Mouse (Mus musculus): ENCODE data around the gene Kdm5b. TPM values are rescaled to one million over a fixed set of nuclear protein-coding genes. Genes with fewer than 3 reads are reported as not detected.

Kdm5b gene
- total RNA-seq, 1 experiment: 127 TPM

DNA sequence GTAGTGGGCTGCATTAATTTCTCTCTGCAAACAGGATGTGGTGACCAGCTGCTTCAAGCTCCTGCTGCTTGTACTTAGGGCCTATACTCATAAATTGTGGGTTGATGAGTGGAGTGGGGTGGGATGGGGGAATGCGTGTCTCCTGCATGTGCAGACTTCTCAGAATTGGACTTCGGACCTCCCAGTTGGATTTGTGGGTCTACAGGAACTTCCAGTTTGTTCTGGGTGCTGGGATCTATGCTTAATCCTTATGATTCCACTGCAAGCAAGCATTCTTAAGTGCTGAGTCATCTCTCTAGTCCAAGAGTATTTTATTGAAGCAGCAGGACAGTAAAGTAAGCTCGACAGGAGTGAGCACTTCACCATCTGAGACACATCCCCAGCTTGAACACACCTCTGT lies 23.6 kb downstream of the Kdm5b start:
- H3K36me3 ChIP-seq (ENCODE audit: control insufficient read depth, insufficient read depth, low read length, poor library complexity, severe bottlenecking): peaks cover 7% of the 10 kb centered on the region
- no peak for DNase-seq (ENCODE audit: low read depth, low spot score)

DNA sequence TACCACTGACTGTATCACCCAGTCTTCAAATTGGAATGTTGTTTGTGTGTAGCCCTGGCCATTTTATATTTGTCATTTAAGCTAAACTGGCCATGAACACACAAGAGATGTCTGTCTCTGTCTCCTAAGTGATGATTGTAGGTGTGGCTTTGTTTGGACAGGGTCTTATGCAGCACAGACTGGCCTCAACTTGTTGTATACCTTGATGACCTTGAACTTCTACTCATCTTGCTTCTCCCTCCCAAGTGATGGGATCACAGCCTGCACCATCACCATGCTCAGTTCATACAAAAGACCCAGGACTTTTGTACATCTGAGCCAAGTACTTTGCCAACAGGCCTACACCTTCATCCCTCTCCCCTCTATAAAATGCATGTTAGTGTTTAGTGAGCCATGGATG lies 29.7 kb downstream of the Kdm5b start:
- Histone ChIP-seq H3K4me1 (ENCODE audit: control insufficient read depth in 2 of 2, insufficient read depth in 2 of 2, low read length in 2 of 2, poor library complexity in 1 of 2) (peaks cover 7 to 8% of the 10 kb centered on the region in 2 experiments; a peak in 3 of 4 replicates), H3K4me3 (ENCODE audit: insufficient read depth in 1 of 2, low read depth in 1 of 2, low read length in 2 of 2, poor library complexity in 1 of 2, severe bottlenecking in 1 of 2) (no peak overlapping the region), H3K36me3 (ENCODE audit: control insufficient read depth, insufficient read depth, low read length, poor library complexity, severe bottlenecking) (peaks cover 33% of the 10 kb centered on the region), H3K9ac (ENCODE audit: insufficient read depth, low read depth, low read length, poor library complexity, severe bottlenecking) (no peak overlapping the region), H3K27ac (ENCODE audit: insufficient read depth, low read depth, low read length, poor library complexity, severe bottlenecking) (no peak overlapping the region; the same call in 1 of the 2 replicates), H3K9me3 (ENCODE audit: control insufficient read depth, insufficient read depth, low read depth, low read length) (no peaks in the 10 kb centered on the region)
- in situ Hi-C loops (cut with MboI; ENCODE audit: low sequenced_read_pairs in 2 of 2, unreplicated experiment in 2 of 2): no loop called here
- DNase-seq (ENCODE audit: low read depth, low spot score): no peak
- TF ChIP-seq MAFK (IDR thresholded peaks at IDR 0.05; ENCODE audit: insufficient read depth, low read depth, low read length) (no peak), CHD2 (IDR thresholded peaks at IDR 0.05; ENCODE audit: low read depth, low read length) (no peak), HCFC1 (IDR thresholded peaks at IDR 0.05; ENCODE audit: borderline replicate concordance, insufficient read depth, low read length) (no peak), ZNF384 (IDR thresholded peaks at IDR 0.05; ENCODE audit: low read depth, low read length) (no peak), ZC3H11A (IDR thresholded peaks at IDR 0.05; ENCODE audit: borderline replicate concordance, low read depth, low read length) (no peak)

More for the DNA sequence above, 23.6 kb downstream of the Kdm5b start:
- TF ChIP-seq ZNF384 (IDR thresholded peaks at IDR 0.05; ENCODE audit: low read depth, low read length): no peak
- TF ChIP-seq HCFC1 (IDR thresholded peaks at IDR 0.05; ENCODE audit: borderline replicate concordance, insufficient read depth, low read length): no peak
- no peak for TF ChIP-seq CHD2 (IDR thresholded peaks at IDR 0.05; ENCODE audit: low read depth, low read length)
- no peak for TF ChIP-seq ZC3H11A (IDR thresholded peaks at IDR 0.05; ENCODE audit: borderline replicate concordance, low read depth, low read length)
- peak; percentile 80 for TF ChIP-seq MAFK (IDR thresholded peaks at IDR 0.05; ENCODE audit: insufficient read depth, low read depth, low read length)
- H3K4me3 ChIP-seq (ENCODE audit: insufficient read depth in 1 of 2, low read depth in 1 of 2, low read length in 2 of 2, poor library complexity in 1 of 2, severe bottlenecking in 1 of 2): no peak overlapping the region
- no peak overlapping the region for H3K27ac ChIP-seq (ENCODE audit: insufficient read depth, low read depth, low read length, poor library complexity, severe bottlenecking)
- H3K9me3 ChIP-seq (ENCODE audit: control insufficient read depth, insufficient read depth, low read depth, low read length): no peaks in the 10 kb centered on the region
- H3K9ac ChIP-seq (ENCODE audit: insufficient read depth, low read depth, low read length, poor library complexity, severe bottlenecking): no peak overlapping the region
- peaks cover 6 to 10% of the 10 kb centered on the region in 2 experiments; a peak in 3 of 4 replicates for H3K4me1 ChIP-seq (ENCODE audit: control insufficient read depth in 2 of 2, insufficient read depth in 2 of 2, low read length in 2 of 2, poor library complexity in 1 of 2)
- in situ Hi-C loops (cut with MboI; ENCODE audit: low sequenced_read_pairs in 2 of 2, unreplicated experiment in 2 of 2): no loop called here

- DNase-seq (ENCODE audit: low read depth, low spot score): no peak
- peaks cover 7 to 8% of the 10 kb centered on the region in 2 experiments; a peak in 3 of 4 replicates for H3K4me1 ChIP-seq (ENCODE audit: control insufficient read depth in 2 of 2, insufficient read depth in 2 of 2, low read length in 2 of 2, poor library complexity in 1 of 2)
- H3K36me3 ChIP-seq (ENCODE audit: control insufficient read depth, insufficient read depth, low read length, poor library complexity, severe bottlenecking): peaks cover 37% of the 10 kb centered on the region
Observed at GRCm38 (mm10) chr1:134591773-134592172, 31.8 kb downstream of the Kdm5b start.

DNA sequence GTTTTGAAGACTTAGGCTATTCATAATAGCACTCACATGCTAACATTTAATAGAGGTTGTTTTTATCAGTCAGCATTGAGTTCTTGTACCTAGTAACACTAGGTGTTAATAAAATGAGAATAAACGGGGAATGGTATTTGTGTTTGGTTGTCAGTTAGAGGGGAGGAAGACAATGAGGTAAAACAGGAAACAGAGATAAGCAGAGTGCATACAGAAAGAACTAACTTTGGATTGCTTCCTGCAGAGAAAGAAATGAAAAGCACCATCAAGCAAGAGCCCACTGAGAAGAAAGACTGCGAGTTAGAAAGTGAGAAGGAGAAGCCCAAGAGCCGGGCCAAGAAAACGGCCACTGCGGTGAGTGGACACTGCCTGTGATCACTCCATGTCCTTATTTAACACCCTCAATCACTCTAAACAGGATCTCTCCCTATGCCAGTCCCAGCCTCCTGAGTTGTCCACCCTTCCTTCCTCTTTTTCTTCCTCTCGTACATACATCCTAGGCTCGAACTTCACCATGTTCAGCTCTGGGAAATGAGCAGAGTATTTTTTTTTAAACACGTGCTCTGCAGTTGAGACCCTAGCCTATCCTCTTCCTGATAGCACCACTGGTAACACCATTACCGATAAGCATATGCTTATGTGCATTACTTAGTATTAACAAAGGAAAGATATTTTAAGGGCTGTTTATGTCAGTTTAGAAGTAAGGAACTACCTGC lies 37.5 kb downstream of the Kdm5b start:
- in situ Hi-C loops (cut with MboI; ENCODE audit: low sequenced_read_pairs in 2 of 2, unreplicated experiment in 2 of 2): no loop called here
- no peak overlapping the region for H3K4me3 ChIP-seq (ENCODE audit: insufficient read depth in 1 of 2, low read depth in 1 of 2, low read length in 2 of 2, poor library complexity in 1 of 2, severe bottlenecking in 1 of 2)
- H3K36me3 ChIP-seq (ENCODE audit: control insufficient read depth, insufficient read depth, low read length, poor library complexity, severe bottlenecking): peaks cover 41% of the 10 kb centered on the region
- DNase-seq (ENCODE audit: low read depth, low spot score): no peak
- no peaks in the 10 kb centered on the region for H3K4me1 ChIP-seq (ENCODE audit: control insufficient read depth in 2 of 2, insufficient read depth in 2 of 2, low read length in 2 of 2, poor library complexity in 1 of 2)
- no peak overlapping the region for H3K9ac ChIP-seq (ENCODE audit: insufficient read depth, low read depth, low read length, poor library complexity, severe bottlenecking)
- H3K9me3 ChIP-seq (ENCODE audit: control insufficient read depth, insufficient read depth, low read depth, low read length): no peaks in the 10 kb centered on the region
- H3K27ac ChIP-seq (ENCODE audit: insufficient read depth, low read depth, low read length, poor library complexity, severe bottlenecking): no peak overlapping the region
- TF ChIP-seq ZC3H11A (IDR thresholded peaks at IDR 0.05; ENCODE audit: borderline replicate concordance, low read depth, low read length) (no peak), CHD2 (IDR thresholded peaks at IDR 0.05; ENCODE audit: low read depth, low read length) (no peak), MAFK (IDR thresholded peaks at IDR 0.05; ENCODE audit: insufficient read depth, low read depth, low read length) (no peak), HCFC1 (IDR thresholded peaks at IDR 0.05; ENCODE audit: borderline replicate concordance, insufficient read depth, low read length) (no peak), ZNF384 (IDR thresholded peaks at IDR 0.05; ENCODE audit: low read depth, low read length) (no peak)

More at GRCm38 (mm10) chr1:134591773-134592172, 31.8 kb downstream of the Kdm5b start:
- Histone ChIP-seq H3K9ac (ENCODE audit: insufficient read depth, low read depth, low read length, poor library complexity, severe bottlenecking) (no peak overlapping the region), H3K4me3 (ENCODE audit: insufficient read depth in 1 of 2, low read depth in 1 of 2, low read length in 2 of 2, poor library complexity in 1 of 2, severe bottlenecking in 1 of 2) (no peak overlapping the region), H3K9me3 (ENCODE audit: control insufficient read depth, insufficient read depth, low read depth, low read length) (no peaks in the 10 kb centered on the region), H3K27ac (ENCODE audit: insufficient read depth, low read depth, low read length, poor library complexity, severe bottlenecking) (no peak overlapping the region)
- TF ChIP-seq CHD2 (IDR thresholded peaks at IDR 0.05; ENCODE audit: low read depth, low read length): no peak
- TF ChIP-seq MAFK (IDR thresholded peaks at IDR 0.05; ENCODE audit: insufficient read depth, low read depth, low read length): no peak
- TF ChIP-seq HCFC1 (IDR thresholded peaks at IDR 0.05; ENCODE audit: borderline replicate concordance, insufficient read depth, low read length): no peak
- no peak for TF ChIP-seq ZNF384 (IDR thresholded peaks at IDR 0.05; ENCODE audit: low read depth, low read length)
- TF ChIP-seq ZC3H11A (IDR thresholded peaks at IDR 0.05; ENCODE audit: borderline replicate concordance, low read depth, low read length): no peak
- in situ Hi-C loops (cut with MboI; ENCODE audit: low sequenced_read_pairs in 2 of 2, unreplicated experiment in 2 of 2): no loop called here
